9 mouse cellular contexts compared by ENCODE assay signal in genomic region chr4:96077261-96078125, GRCm38 (mm10). TPM values are rescaled to one million over a fixed set of nuclear protein-coding genes. Genes with fewer than 3 reads are reported as not detected.
DNase-seq lines count a peak whose midpoint lies in the region; ATAC-seq and TF ChIP-seq lines count a peak whose summit lies in the region.
"Had no signal": no experiment of that assay in that cellular context is flagged by ENCODE, and none has a peak within 500 bp of the region (broad histone marks: within the 10 kb centered on the region; RNA-seq: fewer than 3 reads in every experiment).

Cyp2j13 (minus strand) TSS chr4:96077546.

- H3K4me3 ChIP-seq in intestine, postnatal 0 days (ENCODE audit: low read depth, low read length): no peak within 1 kb of the TSS

- 13% methylated on average over 20 of the region's 20 CpGs for WGBS in intestine, postnatal 0 days

- no peaks in the 10 kb centered on the region for H3K4me1 ChIP-seq in intestine, postnatal 0 days (replicated peaks; ENCODE audit: control insufficient read depth, insufficient read depth, low read length)

- peak within 1 kb of the TSS; percentile 40 for H3K4me2 ChIP-seq in intestine, postnatal 0 days (replicated peaks; ENCODE audit: low read depth)

- no peak for TF ChIP-seq CTCF in intestine, postnatal 0 days (IDR thresholded peaks at IDR 0.05; ENCODE audit: low read depth)

- no peak within 1 kb of the TSS for H3K9ac ChIP-seq in intestine, postnatal 0 days (ENCODE audit: low read depth, low read length)

- no peak within 1 kb of the TSS for H3K27ac ChIP-seq in intestine, postnatal 0 days (ENCODE audit: low read depth, low read length)

- H3K36me3 ChIP-seq in intestine, postnatal 0 days (ENCODE audit: control insufficient read depth, insufficient read depth): no peaks in the 10 kb centered on the region

- no peaks in the 10 kb centered on the region for H3K27me3 ChIP-seq in intestine, postnatal 0 days (replicated peaks; ENCODE audit: control insufficient read depth, insufficient read depth, low read length)

- no peak for ATAC-seq in intestine, postnatal 0 days

- peak; percentile 12 for DNase-seq in layer of hippocampus, adult 11-12 months (ENCODE audit: low spot score)
- DNase-seq in layer of hippocampus, adult 9-10 months (ENCODE audit: low spot score): no peak
- peak; percentile 89 to 90 for DNase-seq in cerebellum, postnatal 14 days
- peak; percentile 17 for DNase-seq in gastrocnemius, postnatal 25 days
- DNase-seq in left cerebral cortex, postnatal 4 days: peak; percentile 91
- DNase-seq in right cerebral cortex, postnatal 10 days (ENCODE audit: low spot score in 2 of 2): peak; percentile 63
- DNase-seq in c-Kit-positive CD71-positive TER-119-positive erythroid progenitor cells, embryonic 14.5 days (ENCODE audit: low spot score): no peak

- H3K9me3 ChIP-seq in intestine, postnatal 0 days (ENCODE audit: control insufficient read depth): no peaks in the 10 kb centered on the region

- intact Hi-C loops in left cerebral cortex, postnatal 4 days (cut with DNase I): no loop called here

RNA-seq across cellular contexts. Expression of gene Cyp2j13, which starts in this region (rescaled TPM):
- total RNA-seq in gastrocnemius, postnatal 25 days (2021): not detected
- polyA plus RNA-seq in intestine, postnatal 0 days (2015; fragmentation: Nextera tagmentation; extraction: Ambion mirVana): 0.16 and 0.37 TPM in 2 replicates
- total RNA-seq in left cerebral cortex, postnatal 4 days (2021): under 1 TPM; 0.26 to 0.34 TPM
- total RNA-seq: CH12.LX had no signal

Comparison
In these comparisons a context has a peak if more than half of its experiments do, and no peak if none do; other contexts are left out.
1. DNase-seq: peak in layer of hippocampus, adult 11-12 months (single experiment), cerebellum, postnatal 14 days (2 of 2) and right cerebral cortex, postnatal 10 days (2 of 2); none in layer of hippocampus, adult 9-10 months (single experiment) and c-Kit-positive CD71-positive TER-119-positive erythroid progenitor cells, embryonic 14.5 days (single experiment).
2. Peak in DNase-seq in gastrocnemius, postnatal 25 days; RNA of the gene not detected or under 1 TPM.
3. Peak in DNase-seq in left cerebral cortex, postnatal 4 days; RNA of the gene not detected or under 1 TPM.